Mouse (Mus musculus) liver, postnatal 0 days (tissue): ENCODE data around the gene U90926.

Experiments
- CTCF ChIP-seq: sonication (generic); IDR thresholded peaks from 2 replicates; pipeline ENCODE4 v1.5.1; 2016; ENCODE audit warnings: antibody characterized with exemption, low read depth
- EP300 ChIP-seq: IDR thresholded peaks from 2 replicates; pipeline ENCODE4 v1.6.1; 2016; ENCODE audit warnings: antibody characterized with exemption, low read depth, mild to moderate bottlenecking

- no peak for TF ChIP-seq CTCF
- TF ChIP-seq EP300: no peak
Observed at GRCm38 (mm10) chr5:92263761-92264359, 48.7 kb upstream of the U90926 start.
